Mouse (Mus musculus): ENCODE measurements around the gene Btbd16. TPM values are rescaled to one million over a fixed set of nuclear protein-coding genes. Genes with fewer than 3 reads are reported as not detected.

The Btbd16 gene
- polyA plus RNA-seq, 1 experiment from 2014 or later: 0.08 TPM

DNA sequence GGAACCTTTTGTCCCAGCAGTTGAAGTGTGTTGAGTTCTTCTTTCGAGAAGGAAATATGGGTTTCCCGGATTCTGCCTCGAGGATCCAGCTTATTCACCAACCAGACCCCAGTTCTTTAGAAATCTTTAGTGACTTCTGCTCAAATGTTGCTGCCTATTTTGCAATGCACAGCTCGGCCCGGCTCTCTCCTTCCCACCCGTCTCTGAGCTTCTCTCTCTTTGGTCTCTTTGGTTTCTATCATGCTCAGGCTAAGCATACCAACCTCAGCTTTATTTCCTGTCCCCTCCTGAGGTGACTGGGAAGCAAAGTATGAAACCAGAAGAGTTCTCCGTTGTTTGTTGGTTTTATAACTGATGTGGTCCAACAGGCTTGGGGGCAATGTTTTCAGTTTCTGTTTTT is 42.4 kb downstream of the Btbd16 start:
- 75% methylated on average over 7 of the region's 7 CpGs for WGBS
- Histone ChIP-seq H3K9ac (ENCODE audit: low read length) (no peak overlapping the region), H3K36me3 (ENCODE audit: control insufficient read depth, insufficient read depth) (no peaks in the 10 kb centered on the region), H3K4me2 (ENCODE audit: low read depth, low read length) (no peak overlapping the region), H3K27me3 (ENCODE audit: control insufficient read depth, insufficient read depth, low read length) (peaks cover 3% of the 10 kb centered on the region), H3K27ac (ENCODE audit: low read length) (no peak overlapping the region), H3K9me3 (replicated peaks; ENCODE audit: control insufficient read depth, low read length) (no peaks in the 10 kb centered on the region), H3K4me3 (ENCODE audit: low read length) (no peak overlapping the region), H3K4me1 (ENCODE audit: control insufficient read depth, insufficient read depth, low read length) (peaks cover 13% of the 10 kb centered on the region)
- ATAC-seq (replicated peaks; ENCODE audit: extremely low read depth, insufficient read depth, low FRiP score): no peak

DNA sequence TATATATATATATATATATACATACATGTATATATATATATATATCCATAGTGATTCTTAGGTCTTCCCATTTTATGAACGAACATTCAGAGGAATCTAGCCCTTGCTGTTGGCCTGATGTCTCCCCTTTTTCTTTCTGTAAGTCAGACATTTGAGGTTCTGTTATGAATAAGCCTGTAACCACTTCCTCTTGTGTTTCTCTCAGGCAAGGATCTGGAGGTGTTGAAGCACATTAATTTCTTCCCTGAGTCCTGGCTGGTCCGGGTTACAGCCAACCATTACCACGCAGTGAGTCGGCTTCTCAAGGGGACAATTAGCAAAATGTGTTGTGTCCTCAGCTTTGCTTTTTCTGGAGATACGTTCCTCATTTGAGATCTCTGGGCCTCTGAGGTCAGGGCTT is 44.9 kb downstream of the Btbd16 start:
- H3K4me1 ChIP-seq (ENCODE audit: control insufficient read depth, insufficient read depth, low read length): peaks cover 14% of the 10 kb centered on the region
- no peak overlapping the region for H3K27ac ChIP-seq (ENCODE audit: low read length)
- WGBS: 45% methylated on average over 5 of the region's 5 CpGs
- H3K4me3 ChIP-seq (ENCODE audit: low read length): no peak overlapping the region
- no peak overlapping the region for H3K9ac ChIP-seq (ENCODE audit: low read length)
- H3K36me3 ChIP-seq (ENCODE audit: control insufficient read depth, insufficient read depth): no peaks in the 10 kb centered on the region
- H3K9me3 ChIP-seq (replicated peaks; ENCODE audit: control insufficient read depth, low read length): no peaks in the 10 kb centered on the region
- H3K27me3 ChIP-seq (ENCODE audit: control insufficient read depth, insufficient read depth, low read length): peaks cover 3% of the 10 kb centered on the region
- no peak for ATAC-seq (replicated peaks; ENCODE audit: extremely low read depth, insufficient read depth, low FRiP score)
- no peak overlapping the region for H3K4me2 ChIP-seq (ENCODE audit: low read depth, low read length)

- Histone ChIP-seq H3K4me3 (ENCODE audit: low read length) (no peak overlapping the region), H3K9ac (ENCODE audit: low read length) (no peak overlapping the region), H3K36me3 (ENCODE audit: control insufficient read depth, insufficient read depth) (no peaks in the 10 kb centered on the region), H3K27ac (ENCODE audit: low read length) (0 out of 2 replicates have a peak overlapping the region, but pooled peaks have one; percentile 5), H3K4me1 (ENCODE audit: control insufficient read depth, insufficient read depth, low read length) (peaks cover 22% of the 10 kb centered on the region), H3K4me2 (ENCODE audit: low read depth, low read length) (no peak overlapping the region), H3K27me3 (ENCODE audit: control insufficient read depth, insufficient read depth, low read length) (peaks cover 3% of the 10 kb centered on the region), H3K9me3 (replicated peaks; ENCODE audit: control insufficient read depth, low read length) (no peaks in the 10 kb centered on the region)
- 38% methylated on average over 10 of the region's 10 CpGs for WGBS
- peak; percentile 37; the same call in 1 of the 2 replicates for ATAC-seq (replicated peaks; ENCODE audit: extremely low read depth, insufficient read depth, low FRiP score)
These were observed 45.8 kb downstream of the Btbd16 start for GRCm38 (mm10) chr7:130819624-130820023.

DNA sequence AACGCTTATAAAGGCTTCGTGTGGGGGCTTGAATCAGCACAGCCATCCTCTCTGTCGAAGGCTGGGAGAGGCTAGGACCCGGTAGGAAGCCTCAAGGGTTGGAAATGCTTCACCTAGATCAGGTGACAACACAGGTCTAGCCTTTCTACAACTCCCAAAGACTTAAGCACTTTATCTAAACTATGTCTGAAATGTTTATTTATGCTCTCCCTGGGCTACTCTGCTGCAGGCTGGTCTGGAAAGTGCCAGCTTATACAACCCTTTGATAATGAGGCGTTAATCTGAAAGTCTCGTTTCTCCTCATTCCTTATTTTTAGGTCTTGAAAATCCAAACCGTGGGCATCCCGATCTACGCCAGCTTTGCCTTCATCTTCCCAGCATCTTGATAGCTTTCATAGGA is 50.1 kb downstream of the Btbd16 start:
- H3K4me2 ChIP-seq (ENCODE audit: low read depth, low read length): peak overlapping the region; percentile 29; the same call in 1 of the 2 replicates
- peaks cover 3% of the 10 kb centered on the region for H3K27me3 ChIP-seq (ENCODE audit: control insufficient read depth, insufficient read depth, low read length)
- ATAC-seq (replicated peaks; ENCODE audit: extremely low read depth, insufficient read depth, low FRiP score): no peak
- H3K4me3 ChIP-seq (ENCODE audit: low read length): no peak overlapping the region
- H3K9me3 ChIP-seq (replicated peaks; ENCODE audit: control insufficient read depth, low read length): no peaks in the 10 kb centered on the region
- peak overlapping the region; percentile 23; the same call in 1 of the 2 replicates for H3K9ac ChIP-seq (ENCODE audit: low read length)
- H3K4me1 ChIP-seq (ENCODE audit: control insufficient read depth, insufficient read depth, low read length): peaks cover 21% of the 10 kb centered on the region
- no peaks in the 10 kb centered on the region for H3K36me3 ChIP-seq (ENCODE audit: control insufficient read depth, insufficient read depth)
- WGBS: 21% methylated on average over 9 of the region's 9 CpGs
- H3K27ac ChIP-seq (ENCODE audit: low read length): no peak overlapping the region

GRCm38 (mm10) chr7:130826343-130826742 is 52.5 kb downstream of the Btbd16 start:
- Histone ChIP-seq H3K9me3 (replicated peaks; ENCODE audit: control insufficient read depth, low read length) (no peaks in the 10 kb centered on the region), H3K4me1 (ENCODE audit: control insufficient read depth, insufficient read depth, low read length) (peaks cover 10% of the 10 kb centered on the region), H3K27me3 (ENCODE audit: control insufficient read depth, insufficient read depth, low read length) (no peaks in the 10 kb centered on the region; the same call in 1 of the 2 replicates), H3K27ac (ENCODE audit: low read length) (no peak overlapping the region), H3K4me2 (ENCODE audit: low read depth, low read length) (no peak overlapping the region), H3K4me3 (ENCODE audit: low read length) (no peak overlapping the region), H3K9ac (ENCODE audit: low read length) (no peak overlapping the region), H3K36me3 (ENCODE audit: control insufficient read depth, insufficient read depth) (no peaks in the 10 kb centered on the region)
- 76% methylated on average over 3 of the region's 3 CpGs for WGBS
- ATAC-seq (replicated peaks; ENCODE audit: extremely low read depth, insufficient read depth, low FRiP score): no peak

DNA sequence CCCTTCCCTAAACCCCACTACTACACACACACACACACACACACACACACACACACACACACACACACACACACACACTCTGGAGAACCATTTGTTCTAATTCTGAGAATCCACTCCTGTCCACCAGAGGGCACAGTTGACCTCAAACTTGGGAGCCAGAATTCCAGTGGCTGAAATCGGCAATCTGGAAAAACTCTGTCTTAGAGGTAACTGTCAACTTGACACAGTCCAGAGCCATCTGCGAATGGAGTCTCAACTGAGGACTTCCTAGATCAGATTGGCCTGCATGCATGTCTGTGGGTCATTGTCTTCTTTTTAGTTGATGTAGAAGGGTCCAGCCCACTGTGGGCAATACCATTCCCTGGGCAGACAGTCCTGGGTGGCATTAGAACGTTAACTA is 53.6 kb downstream of the Btbd16 start:
- WGBS: 24% methylated on average over 3 of the region's 3 CpGs
- no peak overlapping the region for H3K4me3 ChIP-seq (ENCODE audit: low read length)

DNA sequence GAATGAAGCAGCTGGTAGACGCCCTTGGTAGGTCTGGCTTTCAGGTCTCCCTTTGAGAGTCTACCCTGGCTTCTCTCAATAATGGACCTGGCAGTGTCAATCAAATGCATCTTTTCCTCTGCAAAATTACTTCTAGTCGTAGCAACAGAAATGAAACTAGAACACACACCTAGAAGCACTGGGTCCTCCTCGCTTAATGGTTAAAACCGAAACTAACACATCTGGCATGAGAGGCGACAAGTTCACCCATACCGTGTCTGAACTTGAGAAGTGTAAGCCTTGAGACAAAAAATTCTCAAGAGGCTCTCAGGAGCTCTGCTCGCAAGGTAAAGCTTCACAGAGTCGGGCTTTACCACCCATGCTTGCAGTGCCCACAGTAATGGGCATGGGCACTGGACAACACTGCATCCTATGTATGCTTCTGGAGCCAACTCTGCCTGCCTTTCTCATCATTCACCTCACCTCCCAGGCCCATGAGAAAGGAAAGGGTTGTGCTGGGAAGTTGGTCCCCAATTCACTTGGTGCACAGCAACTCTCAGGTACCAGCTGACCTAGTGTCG is 54.1 kb downstream of the Btbd16 start:
- Histone ChIP-seq H3K4me3 (ENCODE audit: low read length) (no peak overlapping the region), H3K36me3 (ENCODE audit: control insufficient read depth, insufficient read depth) (no peaks in the 10 kb centered on the region), H3K4me1 (ENCODE audit: control insufficient read depth, insufficient read depth, low read length) (peaks cover 10% of the 10 kb centered on the region), H3K27me3 (ENCODE audit: control insufficient read depth, insufficient read depth, low read length) (no peaks in the 10 kb centered on the region; the same call in 1 of the 2 replicates), H3K27ac (ENCODE audit: low read length) (no peak overlapping the region), H3K9me3 (replicated peaks; ENCODE audit: control insufficient read depth, low read length) (no peaks in the 10 kb centered on the region), H3K4me2 (ENCODE audit: low read depth, low read length) (no peak overlapping the region), H3K9ac (ENCODE audit: low read length) (no peak overlapping the region)
- WGBS: 83% methylated on average over 9 of the region's 9 CpGs
- no peak for ATAC-seq (replicated peaks; ENCODE audit: extremely low read depth, insufficient read depth, low FRiP score)

More for the DNA sequence above, 53.6 kb downstream of the Btbd16 start:
- Histone ChIP-seq H3K27ac (ENCODE audit: low read length) (no peak overlapping the region), H3K36me3 (ENCODE audit: control insufficient read depth, insufficient read depth) (no peaks in the 10 kb centered on the region), H3K27me3 (ENCODE audit: control insufficient read depth, insufficient read depth, low read length) (no peaks in the 10 kb centered on the region; the same call in 1 of the 2 replicates), H3K4me2 (ENCODE audit: low read depth, low read length) (no peak overlapping the region), H3K9me3 (replicated peaks; ENCODE audit: control insufficient read depth, low read length) (no peaks in the 10 kb centered on the region), H3K9ac (ENCODE audit: low read length) (no peak overlapping the region), H3K4me1 (ENCODE audit: control insufficient read depth, insufficient read depth, low read length) (peaks cover 10% of the 10 kb centered on the region)
- peak; percentile 26; the same call in 1 of the 2 replicates for ATAC-seq (replicated peaks; ENCODE audit: extremely low read depth, insufficient read depth, low FRiP score)

GRCm38 (mm10) chr7:130828475-130828874 is 54.6 kb downstream of the Btbd16 start:
- H3K9ac ChIP-seq (ENCODE audit: low read length): no peak overlapping the region
- 73% methylated on average over 10 of the region's 10 CpGs for WGBS
- no peak overlapping the region for H3K4me2 ChIP-seq (ENCODE audit: low read depth, low read length)
- no peaks in the 10 kb centered on the region for H3K9me3 ChIP-seq (replicated peaks; ENCODE audit: control insufficient read depth, low read length)
- H3K4me3 ChIP-seq (ENCODE audit: low read length): no peak overlapping the region
- no peaks in the 10 kb centered on the region; the same call in 1 of the 2 replicates for H3K27me3 ChIP-seq (ENCODE audit: control insufficient read depth, insufficient read depth, low read length)
- no peaks in the 10 kb centered on the region for H3K36me3 ChIP-seq (ENCODE audit: control insufficient read depth, insufficient read depth)
- peaks cover 10% of the 10 kb centered on the region for H3K4me1 ChIP-seq (ENCODE audit: control insufficient read depth, insufficient read depth, low read length)
- no peak overlapping the region for H3K27ac ChIP-seq (ENCODE audit: low read length)
- ATAC-seq (replicated peaks; ENCODE audit: extremely low read depth, insufficient read depth, low FRiP score): no peak

DNA sequence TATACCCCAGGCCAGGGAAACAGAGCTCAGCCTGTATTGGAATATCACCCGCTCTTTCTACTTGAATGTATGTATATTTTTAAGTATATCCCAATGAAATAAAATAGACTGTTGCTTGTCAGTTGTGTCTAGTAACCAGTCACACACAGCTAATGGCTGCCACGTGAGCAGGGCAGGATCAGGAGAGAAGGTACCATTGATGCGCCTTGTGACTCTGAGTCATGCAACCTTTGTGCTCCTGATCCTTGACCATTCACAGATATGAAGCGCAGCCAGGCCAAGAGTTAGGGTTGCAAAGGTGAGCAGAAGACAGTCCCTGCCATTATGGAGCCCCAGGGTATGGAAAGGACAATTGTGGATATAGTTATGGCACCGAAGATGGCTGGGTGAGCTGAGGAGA is 57.7 kb downstream of the Btbd16 start:
- Histone ChIP-seq H3K9me3 (replicated peaks; ENCODE audit: control insufficient read depth, low read length) (no peaks in the 10 kb centered on the region), H3K27ac (ENCODE audit: low read length) (no peak overlapping the region), H3K4me1 (ENCODE audit: control insufficient read depth, insufficient read depth, low read length) (peaks cover 12% of the 10 kb centered on the region), H3K4me2 (ENCODE audit: low read depth, low read length) (no peak overlapping the region), H3K27me3 (ENCODE audit: control insufficient read depth, insufficient read depth, low read length) (no peaks in the 10 kb centered on the region), H3K9ac (ENCODE audit: low read length) (no peak overlapping the region), H3K36me3 (ENCODE audit: control insufficient read depth, insufficient read depth) (no peaks in the 10 kb centered on the region), H3K4me3 (ENCODE audit: low read length) (no peak overlapping the region)
- WGBS: 85% methylated on average over 5 of the region's 5 CpGs
- ATAC-seq (replicated peaks; ENCODE audit: extremely low read depth, insufficient read depth, low FRiP score): no peak
